Mouse (Mus musculus) megakaryocyte, embryonic 14.5 days (primary cell): Measurements from ENCODE around the gene Phf21a.

Experiments used
- FLI1 ChIP-seq: IDR thresholded peaks from 2 replicates; pipeline ENCODE4 v1.6.1; 2012; ENCODE audit warnings: low read length, inconsistent platforms, mixed read lengths
- GATA1 ChIP-seq: IDR thresholded peaks from 3 replicates; pipeline ENCODE4 v1.6.1; 2012; ENCODE audit warnings: mixed read lengths, low read length, inconsistent platforms, borderline replicate concordance

DNA sequence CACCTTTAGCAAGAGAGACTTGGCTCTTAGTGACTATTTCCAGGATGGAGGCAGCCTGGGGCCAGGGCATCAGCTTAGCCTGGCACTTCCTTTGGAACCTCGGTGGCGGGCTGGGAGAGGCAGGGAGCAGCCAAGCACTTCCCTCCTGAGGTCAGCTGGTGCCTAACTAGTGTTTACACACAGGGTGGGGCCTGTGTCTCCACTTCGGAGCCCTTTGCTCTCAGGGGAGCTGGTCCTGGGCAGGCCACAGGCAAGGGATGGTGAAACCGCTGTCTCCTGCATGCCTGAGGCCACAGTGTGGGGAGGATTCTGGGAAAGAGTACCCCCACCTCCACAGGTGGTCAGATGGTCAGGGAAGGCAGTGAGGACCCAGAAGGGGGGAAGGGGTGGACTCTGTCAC, 45.3 kb upstream of the Phf21a start:
- no peak for TF ChIP-seq GATA1
- TF ChIP-seq FLI1: no peak
